Mouse (Mus musculus) E14TG2a.4 (cell line): ENCODE data around the gene Gpr183.

ENCODE experiments used
- CTCF ChIP-seq: conservative IDR thresholded peaks from 2 replicates; pipeline ENCODE4 v1.5.1; 2014; ENCODE audit warnings: low read length
- POU5F1 ChIP-seq: IDR thresholded peaks from 2 replicates; pipeline ENCODE4 v1.6.1; 2014; ENCODE audit warnings: low read length, borderline replicate concordance

- TF ChIP-seq CTCF (no peak), POU5F1 (no peak)
Observed at GRCm38 (mm10) chr14:121930731-121931383, 34.1 kb downstream of the Gpr183 start.
